Mouse (Mus musculus) layer of hippocampus, postnatal 25 days (tissue): Measurements from ENCODE around the gene Phldb1. TPM values are rescaled to one million over a fixed set of nuclear protein-coding genes. Genes with fewer than 3 reads are reported as not detected.
A peak's percentile ranks its signal among the peaks of the same experiment; 100 is the strongest.
"Not testable (repeated sequence)": the region's sequence is repeated elsewhere in the genome, so short reads cannot be mapped to it uniquely, and the experiment has no call there.

ENCODE experiments used
- DNase-seq, 2 experiments: peaks; one replicate each; pipeline ENCODE4 v3.0.0; 2022; ENCODE audit warnings: mixed read lengths in 2 of 2, low spot score in 1 of 2; ENCODE audit errors: extremely low spot score in 1 of 2
- total RNA-seq, 2 experiments: library from RNA; stranded (reverse); gene quantifications; 2 replicates each; pipeline ENCODE4 v1.2.3; 2021

Phldb1 gene
- total RNA-seq, 2 experiments from 2014 or later = 88.6 to 106 TPM

- no peak for DNase-seq
Observed at GRCm38 (mm10) chr9:44671416-44671815, 63.6 kb downstream of the Phldb1 start.

GRCm38 (mm10) chr9:44663706-44664105 lies 71.3 kb downstream of the Phldb1 start:
- no peak for DNase-seq

GRCm38 (mm10) chr9:44655098-44656066 lies 79.6 kb downstream of the Phldb1 start:
- DNase-seq = peak; percentile 23 to 45

GRCm38 (mm10) chr9:44653896-44654295 lies 81.1 kb downstream of the Phldb1 start:
- no peak for DNase-seq

GRCm38 (mm10) chr9:44652027-44652426 lies 83.0 kb downstream of the Phldb1 start:
- peak; percentile 45 to 72 for DNase-seq

- no peak for DNase-seq
Observed at GRCm38 (mm10) chr9:44648881-44649281, 86.1 kb downstream of the Phldb1 start.

GRCm38 (mm10) chr9:44647656-44648055 lies 87.3 kb downstream of the Phldb1 start:
- DNase-seq = no peak

GRCm38 (mm10) chr9:44647026-44647425 lies 88.0 kb downstream of the Phldb1 start:
- no peak for DNase-seq

GRCm38 (mm10) chr9:44646366-44646765 lies 88.6 kb downstream of the Phldb1 start:
- DNase-seq = no peak

GRCm38 (mm10) chr9:44645924-44646323 lies 89.1 kb downstream of the Phldb1 start:
- no peak for DNase-seq

- no peak for DNase-seq
Observed at GRCm38 (mm10) chr9:44645481-44645880, 89.5 kb downstream of the Phldb1 start.

- no peak for DNase-seq
Observed at GRCm38 (mm10) chr9:44644186-44644585, 90.8 kb downstream of the Phldb1 start.

- DNase-seq = no peak
Observed at GRCm38 (mm10) chr9:44643103-44643502, 91.9 kb downstream of the Phldb1 start.

- no peak for DNase-seq
Observed at GRCm38 (mm10) chr9:44641616-44642015, 93.4 kb downstream of the Phldb1 start.

- DNase-seq = no peak
Observed at GRCm38 (mm10) chr9:44640646-44641357, 94.2 kb downstream of the Phldb1 start.

- DNase-seq = not testable (repeated sequence)
Observed at GRCm38 (mm10) chr9:44640028-44640427, 95.0 kb downstream of the Phldb1 start.

GRCm38 (mm10) chr9:44638726-44639125 lies 96.3 kb downstream of the Phldb1 start:
- not testable (repeated sequence) for DNase-seq

GRCm38 (mm10) chr9:44637551-44638169 lies 97.3 kb downstream of the Phldb1 start:
- peak in 1 of 2 experiments; percentile 20 for DNase-seq
